Mouse (Mus musculus) forebrain, embryonic 11.5 days (tissue): ENCODE measurements around the gene Slc9a1. TPM values are rescaled to one million over a fixed set of nuclear protein-coding genes. Genes with fewer than 3 reads are reported as not detected.

Experiments
- ATAC-seq: fragments of 200-750 bp; cut with Nextera tagmentation; replicated peaks from 2 replicates; pipeline ENCODE4 v1.8.0; 2017; ENCODE audit warnings: moderate TSS enrichment; ENCODE audit not compliant: low FRiP score
- DNase-seq: peaks from one replicate; pipeline ENCODE4 v3.0.0-alpha.2; 2017; ENCODE audit warnings: low spot score
- H3K27ac ChIP-seq: fragments of 300-500 bp; sonication (generic); 2 replicates; pipeline ENCODE4 v1.5.1; 2014; ENCODE audit warnings: low read depth, low read length
- H3K27me3 ChIP-seq: fragments of 300-500 bp; sonication (generic); 2 replicates; pipeline ENCODE4 v1.6.1; 2014; ENCODE audit warnings: mild to moderate bottlenecking, low read length, mixed read lengths; ENCODE audit not compliant: control insufficient read depth, insufficient read depth
- H3K36me3 ChIP-seq: fragments of 300-500 bp; sonication (generic); 2 replicates; pipeline ENCODE4 v1.6.1; 2014; ENCODE audit warnings: mild to moderate bottlenecking, low read length, moderate library complexity, mixed read lengths; ENCODE audit not compliant: control insufficient read depth, insufficient read depth
- H3K4me1 ChIP-seq: fragments of 300-500 bp; sonication (generic); replicated peaks from 2 replicates; pipeline ENCODE4 v1.6.1; 2014; ENCODE audit warnings: low read length, mixed read lengths; ENCODE audit not compliant: control insufficient read depth, insufficient read depth
- H3K4me2 ChIP-seq: fragments of 300-500 bp; sonication (generic); 2 replicates; pipeline ENCODE4 v1.6.1; 2014; ENCODE audit warnings: low read depth, mild to moderate bottlenecking, low read length, moderate library complexity, mixed read lengths; ENCODE audit not compliant: severe bottlenecking
- H3K4me3 ChIP-seq: fragments of 300-500 bp; sonication (generic); 2 replicates; pipeline ENCODE4 v1.5.1; 2014; ENCODE audit warnings: low read depth, low read length
- H3K9ac ChIP-seq: fragments of 300-500 bp; sonication (generic); 2 replicates; pipeline ENCODE4 v1.6.1; 2014; ENCODE audit warnings: low read length
- H3K9me3 ChIP-seq: fragments of 300-500 bp; sonication (generic); 2 replicates; pipeline ENCODE4 v1.6.1; 2016; ENCODE audit warnings: low read length, mixed read lengths; ENCODE audit not compliant: control insufficient read depth
- WGBS: fragments of 180-500 bp; shearing (Covaris S2); extraction: QIAGEN DNeasy Blood & Tissue Kit; methylation state at CpG from one replicate; pipeline ENCODE4 v1.1.7; 2014; 5-methylcytosine and 5-hydroxymethylcytosine counted together
- polyA plus RNA-seq: library from polyadenylated mRNA; unstranded; fragments of >200 nt; fragmentation: Nextera tagmentation; extraction: Ambion mirVana; gene quantifications from 2 replicates; pipeline ENCODE4 v1.2.1, GENCODE M21; 2014

The Slc9a1 gene
- polyA plus RNA-seq, 1 experiment from 2014 or later = 9.4 TPM

GRCm38 (mm10) chr4:133344112-133344511, 25.4 kb upstream of the Slc9a1 start:
- DNase-seq (peak; percentile 57), ATAC-seq (no peak)
- Histone ChIP-seq H3K9me3 (no peaks in the 10 kb centered on the region), H3K4me1 (no peaks in the 10 kb centered on the region; the same call in 1 of the 2 replicates), H3K4me2 (no peak overlapping the region), H3K4me3 (no peak overlapping the region), H3K27ac (no peak overlapping the region), H3K36me3 (no peaks in the 10 kb centered on the region), H3K9ac (no peak overlapping the region), H3K27me3 (no peaks in the 10 kb centered on the region)
- WGBS = 8% methylated on average over 4 of the region's 4 CpGs

- Histone ChIP-seq H3K4me1 (no peaks in the 10 kb centered on the region), H3K9me3 (no peaks in the 10 kb centered on the region), H3K9ac (no peak overlapping the region), H3K36me3 (no peaks in the 10 kb centered on the region), H3K27me3 (no peaks in the 10 kb centered on the region), H3K27ac (no peak overlapping the region), H3K4me2 (no peak overlapping the region), H3K4me3 (no peak overlapping the region)
- DNase-seq (no peak), ATAC-seq (no peak)
- 86% methylated on average over 6 of the region's 6 CpGs for WGBS
Observed at GRCm38 (mm10) chr4:133345702-133346101, 23.8 kb upstream of the Slc9a1 start.

- Histone ChIP-seq H3K4me1 (no peaks in the 10 kb centered on the region), H3K9me3 (no peaks in the 10 kb centered on the region), H3K4me2 (no peak overlapping the region), H3K27me3 (no peaks in the 10 kb centered on the region), H3K9ac (no peak overlapping the region), H3K27ac (no peak overlapping the region), H3K36me3 (no peaks in the 10 kb centered on the region), H3K4me3 (no peak overlapping the region)
- no peak for ATAC-seq
- 84% methylated on average over 4 of the region's 4 CpGs for WGBS
- DNase-seq = no peak
Observed at GRCm38 (mm10) chr4:133346577-133346976, 22.9 kb upstream of the Slc9a1 start.

GRCm38 (mm10) chr4:133347624-133348023, 21.9 kb upstream of the Slc9a1 start:
- no peak for ATAC-seq
- WGBS = 70% methylated on average over 4 of the region's 4 CpGs
- H3K36me3 ChIP-seq = no peaks in the 10 kb centered on the region
- H3K9me3 ChIP-seq = no peaks in the 10 kb centered on the region
- no peak overlapping the region for H3K4me3 ChIP-seq
- no peaks in the 10 kb centered on the region for H3K27me3 ChIP-seq
- H3K27ac ChIP-seq = no peak overlapping the region
- no peak overlapping the region for H3K4me2 ChIP-seq
- no peak for DNase-seq
- no peaks in the 10 kb centered on the region for H3K4me1 ChIP-seq
- H3K9ac ChIP-seq = no peak overlapping the region

GRCm38 (mm10) chr4:133348051-133348775, 21.3 kb upstream of the Slc9a1 start:
- no peak for ATAC-seq
- no peak overlapping the region for H3K4me2 ChIP-seq
- no peak for DNase-seq

GRCm38 (mm10) chr4:133352797-133353196, 16.7 kb upstream of the Slc9a1 start:
- H3K27me3 ChIP-seq = no peaks in the 10 kb centered on the region
- no peak overlapping the region for H3K4me2 ChIP-seq
- ATAC-seq (no peak), DNase-seq (no peak)
- no peaks in the 10 kb centered on the region for H3K9me3 ChIP-seq
- H3K4me1 ChIP-seq = no peaks in the 10 kb centered on the region
- H3K4me3 ChIP-seq = no peak overlapping the region
- 73% methylated on average over 10 of the region's 10 CpGs for WGBS
- no peak overlapping the region for H3K9ac ChIP-seq
- no peaks in the 10 kb centered on the region for H3K36me3 ChIP-seq
- no peak overlapping the region for H3K27ac ChIP-seq

More at GRCm38 (mm10) chr4:133348051-133348775, 21.3 kb upstream of the Slc9a1 start:
- WGBS = 92% methylated on average over 5 of the region's 5 CpGs
- Histone ChIP-seq H3K27ac (no peak overlapping the region), H3K9ac (no peak overlapping the region), H3K27me3 (no peaks in the 10 kb centered on the region), H3K36me3 (no peaks in the 10 kb centered on the region), H3K4me3 (no peak overlapping the region), H3K9me3 (no peaks in the 10 kb centered on the region), H3K4me1 (no peaks in the 10 kb centered on the region)

- ATAC-seq (no peak), DNase-seq (no peak)
- no peaks in the 10 kb centered on the region for H3K36me3 ChIP-seq
- no peak within 1 kb of the TSS for H3K4me3 ChIP-seq
- H3K9ac ChIP-seq = no peak within 1 kb of the TSS
- H3K27me3 ChIP-seq = no peaks in the 10 kb centered on the region
- H3K9me3 ChIP-seq = no peaks in the 10 kb centered on the region
- H3K4me2 ChIP-seq = no peak within 1 kb of the TSS
- no peaks in the 10 kb centered on the region for H3K4me1 ChIP-seq
- WGBS = 92% methylated on average over 23 of the region's 23 CpGs
- H3K27ac ChIP-seq = no peak within 1 kb of the TSS
Observed at GRCm38 (mm10) chr4:133353367-133354365, 15.8 kb upstream of the Slc9a1 start, which contains the start of gene Wdtc1. Wdtc1 (minus strand) TSS chr4:133353481.

- WGBS = 92% methylated on average over 6 of the region's 6 CpGs
- Histone ChIP-seq H3K9me3 (no peaks in the 10 kb centered on the region), H3K27me3 (no peaks in the 10 kb centered on the region), H3K4me2 (no peak overlapping the region), H3K4me3 (no peak overlapping the region), H3K9ac (no peak overlapping the region), H3K4me1 (no peaks in the 10 kb centered on the region), H3K27ac (no peak overlapping the region), H3K36me3 (no peaks in the 10 kb centered on the region)
- DNase-seq (no peak), ATAC-seq (no peak)
Observed at GRCm38 (mm10) chr4:133354641-133355040, 14.9 kb upstream of the Slc9a1 start.
